Mouse (Mus musculus): ENCODE data around the gene Col9a1.
A peak's percentile ranks its signal among the peaks of the same experiment; 100 is the strongest.

The Col9a1 gene

GRCm38 (mm10) chr1:24177224-24177851 is at the start of gene Col9a1:
Gene Col9a1, plus strand, starts transcription at chr1:24177610.
- DNase-seq (ENCODE audit: low spot score in 2 of 2) = no peak

- no peak for DNase-seq (ENCODE audit: low spot score in 2 of 2)
Measured at GRCm38 (mm10) chr1:24127866-24128265, 49.5 kb upstream of the Col9a1 start.

GRCm38 (mm10) chr1:24133853-24134252 is 43.6 kb upstream of the Col9a1 start:
- DNase-seq (ENCODE audit: low spot score in 2 of 2) = no peak

- no peak for DNase-seq (ENCODE audit: low spot score in 2 of 2)
Measured at GRCm38 (mm10) chr1:24134792-24135191, 42.6 kb upstream of the Col9a1 start.

- peak; percentile 20 to 28 for DNase-seq (ENCODE audit: low spot score in 2 of 2)
Measured at GRCm38 (mm10) chr1:24137133-24137532, 40.3 kb upstream of the Col9a1 start.

- no peak for DNase-seq (ENCODE audit: low spot score in 2 of 2)
Measured at GRCm38 (mm10) chr1:24140555-24140954, 36.9 kb upstream of the Col9a1 start.

- DNase-seq (ENCODE audit: low spot score in 2 of 2) = no peak
Measured at GRCm38 (mm10) chr1:24143504-24143903, 33.9 kb upstream of the Col9a1 start.

- DNase-seq (ENCODE audit: low spot score in 2 of 2) = no peak
Measured at GRCm38 (mm10) chr1:24157751-24158150, 19.7 kb upstream of the Col9a1 start.

- no peak for DNase-seq (ENCODE audit: low spot score in 2 of 2)
Measured at GRCm38 (mm10) chr1:24169410-24169809, 8.0 kb upstream of the Col9a1 start.

- peak; percentile 20 for DNase-seq (ENCODE audit: low spot score in 2 of 2)
Measured at GRCm38 (mm10) chr1:24171205-24171866, 6.1 kb upstream of the Col9a1 start.

GRCm38 (mm10) chr1:24171898-24172297 is 5.5 kb upstream of the Col9a1 start:
- DNase-seq (ENCODE audit: low spot score in 2 of 2) = no peak

GRCm38 (mm10) chr1:24172656-24173055 is 4.8 kb upstream of the Col9a1 start:
- DNase-seq (ENCODE audit: low spot score in 2 of 2) = no peak

- no peak for DNase-seq (ENCODE audit: low spot score in 2 of 2)
Measured at GRCm38 (mm10) chr1:24175761-24176160, 1.6 kb upstream of the Col9a1 start.

GRCm38 (mm10) chr1:24179856-24180255 is 2.4 kb downstream of the Col9a1 start:
- no peak for DNase-seq (ENCODE audit: low spot score in 2 of 2)

- DNase-seq (ENCODE audit: low spot score in 2 of 2) = no peak
Measured at GRCm38 (mm10) chr1:24184981-24185380, 7.6 kb downstream of the Col9a1 start.

GRCm38 (mm10) chr1:24186964-24187363 is 9.6 kb downstream of the Col9a1 start:
- no peak for DNase-seq (ENCODE audit: low spot score in 2 of 2)

GRCm38 (mm10) chr1:24191668-24192067 is 14.3 kb downstream of the Col9a1 start:
- no peak for DNase-seq (ENCODE audit: low spot score in 2 of 2)

GRCm38 (mm10) chr1:24194111-24194510 is 16.7 kb downstream of the Col9a1 start:
- DNase-seq (ENCODE audit: low spot score in 2 of 2) = no peak

GRCm38 (mm10) chr1:24195070-24195840 is 17.8 kb downstream of the Col9a1 start:
- DNase-seq (ENCODE audit: low spot score in 2 of 2) = no peak

GRCm38 (mm10) chr1:24195951-24196517 is 18.6 kb downstream of the Col9a1 start:
- no peak for DNase-seq (ENCODE audit: low spot score in 2 of 2)

GRCm38 (mm10) chr1:24211621-24212385 is 34.4 kb downstream of the Col9a1 start:
- no peak for DNase-seq (ENCODE audit: low spot score in 2 of 2)

GRCm38 (mm10) chr1:24219041-24219440 is 41.6 kb downstream of the Col9a1 start:
- peak in 1 of 2 experiments; percentile 23 for DNase-seq (ENCODE audit: low spot score in 2 of 2)
